Mouse (Mus musculus) bone marrow, adult 2 months (tissue): ENCODE data around the gene Bcl7a.

ENCODE experiments used
- CTCF ChIP-seq: fragments of 200-500 bp; IDR thresholded peaks from 2 replicates; pipeline ENCODE4 v1.5.1; 2011; ENCODE audit warnings: low read length, control low read depth; ENCODE audit not compliant: control insufficient read depth, insufficient read depth
- POLR2A ChIP-seq: fragments of 200-500 bp; IDR thresholded peaks from 2 replicates; pipeline ENCODE4 v1.6.1; 2011; ENCODE audit warnings: low read depth, mild to moderate bottlenecking, control low read depth, low read length, borderline replicate concordance; ENCODE audit not compliant: control insufficient read depth

- TF ChIP-seq POLR2A: no peak
- no peak for TF ChIP-seq CTCF
These were observed 10.1 kb upstream of the Bcl7a start for GRCm38 (mm10) chr5:123333566-123333965.
